20 mouse cellular contexts compared by ENCODE assay signal in genomic region chr14:12133163-12133562, GRCm38 (mm10).
DNase-seq lines count a peak whose midpoint lies in the region; ATAC-seq and TF ChIP-seq lines count a peak whose summit lies in the region.
"Had no signal": no experiment of that assay in that cellular context is flagged by ENCODE, and none has a peak within 500 bp of the region (broad histone marks: within the 10 kb centered on the region; RNA-seq: fewer than 3 reads in every experiment).

No protein-coding gene starts in this region.

- H3K4me3 ChIP-seq in lung, embryonic 15.5 days = no peak overlapping the region
- no peak overlapping the region for H3K4me3 ChIP-seq in lung, adult 2 months (replicated peaks; ENCODE audit: extremely low read depth, low read depth, low read length)
- H3K4me3 ChIP-seq in CH12.LX (replicated peaks in 1 of 3; ENCODE audit: low read depth in 2 of 3, low read length in 2 of 3, poor library complexity in 1 of 3) = no peak overlapping the region
- no peak overlapping the region for H3K4me3 ChIP-seq in intestine, postnatal 0 days (ENCODE audit: low read depth, low read length)
- H3K4me3 ChIP-seq in liver, embryonic 11.5 days (ENCODE audit: low read depth, low read length) = no peak overlapping the region
- H3K4me3 ChIP-seq: embryonic facial prominence, embryonic 10.5 days; forebrain, embryonic 13.5 days; hindbrain, embryonic 13.5 days; intestine, embryonic 15.5 days had no signal

- WGBS in lung, embryonic 15.5 days = 73% methylated on average over 3 of the region's 3 CpGs
- 47% methylated on average over 3 of the region's 3 CpGs for WGBS in lung, adult 2 months
- 84% methylated on average over 3 of the region's 3 CpGs for WGBS in intestine, postnatal 0 days
- 52% methylated on average over 3 of the region's 3 CpGs for WGBS in liver, embryonic 11.5 days

- no peaks in the 10 kb centered on the region for H3K36me3 ChIP-seq in lung, embryonic 15.5 days
- no peaks in the 10 kb centered on the region for H3K36me3 ChIP-seq in CH12.LX (replicated peaks in 1 of 2; ENCODE audit: control insufficient read depth in 1 of 2, insufficient read depth in 1 of 2, low read length in 1 of 2)
- no peaks in the 10 kb centered on the region for H3K36me3 ChIP-seq in intestine, postnatal 0 days (ENCODE audit: control insufficient read depth, insufficient read depth)
- no peaks in the 10 kb centered on the region for H3K36me3 ChIP-seq in liver, embryonic 11.5 days (ENCODE audit: control insufficient read depth, insufficient read depth, low read length)
- H3K36me3 ChIP-seq: hindbrain, embryonic 13.5 days; intestine, embryonic 15.5 days had no signal

- no peak overlapping the region for H3K9ac ChIP-seq in lung, embryonic 15.5 days
- no peak overlapping the region for H3K9ac ChIP-seq in CH12.LX (ENCODE audit: insufficient read depth, low read depth)
- H3K9ac ChIP-seq in intestine, postnatal 0 days (ENCODE audit: low read depth, low read length) = no peak overlapping the region
- H3K9ac ChIP-seq in liver, embryonic 11.5 days (ENCODE audit: low read depth, low read length) = no peak overlapping the region
- H3K9ac ChIP-seq: forebrain, embryonic 13.5 days; forebrain, postnatal 0 days; hindbrain, embryonic 13.5 days; intestine, embryonic 15.5 days had no signal

- TF ChIP-seq RAD21 in CH12.LX (IDR thresholded peaks at IDR 0.05; ENCODE audit: low read depth, low read length) = no peak

- H3K27me3 ChIP-seq in lung, embryonic 15.5 days = no peaks in the 10 kb centered on the region
- no peaks in the 10 kb centered on the region for H3K27me3 ChIP-seq in CH12.LX (replicated peaks)
- no peaks in the 10 kb centered on the region for H3K27me3 ChIP-seq in intestine, postnatal 0 days (replicated peaks; ENCODE audit: control insufficient read depth, insufficient read depth, low read length)
- no peaks in the 10 kb centered on the region for H3K27me3 ChIP-seq in liver, embryonic 11.5 days (replicated peaks; ENCODE audit: control insufficient read depth, insufficient read depth, low read length)
- H3K27me3 ChIP-seq: forebrain, embryonic 13.5 days; hindbrain, embryonic 13.5 days; intestine, embryonic 15.5 days had no signal

- no peak overlapping the region for H3K4me2 ChIP-seq in lung, embryonic 15.5 days
- H3K4me2 ChIP-seq in CH12.LX (ENCODE audit: insufficient read depth, low read depth, poor library complexity, severe bottlenecking) = no peak overlapping the region
- H3K4me2 ChIP-seq in intestine, postnatal 0 days (replicated peaks; ENCODE audit: low read depth) = no peak overlapping the region
- no peak overlapping the region for H3K4me2 ChIP-seq in liver, embryonic 11.5 days
- H3K4me2 ChIP-seq: forebrain, embryonic 13.5 days; heart, embryonic 11.5 days; hindbrain, embryonic 13.5 days; intestine, embryonic 15.5 days had no signal

- TF ChIP-seq POLR2A in lung, adult 2 months (IDR thresholded peaks at IDR 0.05; ENCODE audit: borderline replicate concordance, extremely low read depth, low read depth, low read length) = no peak
- no peak for TF ChIP-seq POLR2A in CH12.LX (IDR thresholded peaks at IDR 0.05; ENCODE audit: low read depth, low read length)

- H3K4me1 ChIP-seq in lung, embryonic 15.5 days = no peaks in the 10 kb centered on the region
- peaks cover 13% of the 10 kb centered on the region for H3K4me1 ChIP-seq in lung, adult 2 months (ENCODE audit: control insufficient read depth, insufficient read depth, low read length)
- peaks cover 0 to 9% of the 10 kb centered on the region in 2 experiments; a peak in 1 of 4 replicates for H3K4me1 ChIP-seq in CH12.LX (ENCODE audit: control insufficient read depth in 1 of 2, insufficient read depth in 2 of 2)
- no peaks in the 10 kb centered on the region for H3K4me1 ChIP-seq in intestine, postnatal 0 days (replicated peaks; ENCODE audit: control insufficient read depth, insufficient read depth, low read length)
- 0 out of 2 replicates have a peak, but pooled peaks cover 3% of the 10 kb centered on the region for H3K4me1 ChIP-seq in liver, embryonic 11.5 days (replicated peaks; ENCODE audit: control insufficient read depth, insufficient read depth, low read length)
- H3K4me1 ChIP-seq: embryonic facial prominence, embryonic 10.5 days; forebrain, embryonic 13.5 days; intestine, embryonic 15.5 days had no signal

- in situ Hi-C loops in CH12.LX (cut with MboI; ENCODE audit: low pct_ligation_motif_present, low pct_unique_long_range_greater_than_20kb, low sequenced_read_pairs) = no loop called here

- no peak for ATAC-seq in lung, embryonic 15.5 days (ENCODE audit: borderline replicate concordance, extremely low read depth, low FRiP score, low TSS enrichment)
- peak; percentile 89 for ATAC-seq in common myeloid progenitor, adult 5-6 weeks (replicated peaks; ENCODE audit: low read depth, poor library complexity, severe bottlenecking)
- no peak for ATAC-seq in intestine, postnatal 0 days
- ATAC-seq in liver, embryonic 11.5 days (replicated peaks; ENCODE audit: low FRiP score) = no peak
- ATAC-seq: CD4-positive, CD25-positive, alpha-beta regulatory T cell, adult 4 months; forebrain, embryonic 13.5 days; forebrain, postnatal 0 days; intestine, embryonic 15.5 days had no signal

- TF ChIP-seq CTCF in lung, adult 2 months (IDR thresholded peaks at IDR 0.05; ENCODE audit: insufficient read depth, low read length) = no peak
- TF ChIP-seq CTCF in CH12.LX (conservative IDR thresholded peaks at IDR 0.05 in 1 of 2, IDR thresholded peaks at IDR 0.05 in 1 of 2; ENCODE audit: low read depth in 2 of 2, low read length in 2 of 2) = no peak
- no peak for TF ChIP-seq CTCF in intestine, postnatal 0 days (IDR thresholded peaks at IDR 0.05; ENCODE audit: low read depth)

- TF ChIP-seq EP300 in CH12.LX (IDR thresholded peaks at IDR 0.05; ENCODE audit: low read length) = no peak

- dilution Hi-C loops in CH12.LX (cut with MboI; ENCODE audit: extremely low pct_ligation_motif_present, extremely low pct_unique_long_range_greater_than_20kb, low sequenced_read_pairs) = no loop called here

- H3K79me2 ChIP-seq in CH12.LX (replicated peaks; ENCODE audit: control insufficient read depth, extremely low read depth, insufficient read depth, poor library complexity, severe bottlenecking) = no peaks in the 10 kb centered on the region

- DNase-seq in lung, adult 2 months = no peak
- peak; percentile 11 for DNase-seq in CH12.LX (ENCODE audit: extremely low read depth)
- no peak for DNase-seq in liver, embryonic 11.5 days (ENCODE audit: low spot score)
- DNase-seq: adrenal gland, postnatal 10 days; B cell, adult 2 months; cerebellum, adult 11-12 months; cerebellum, adult 9-10 months; cerebellum, postnatal 36 days; forebrain, postnatal 0 days; gastrocnemius, postnatal 36 days; heart, adult 18-20 months had no signal

- H3K27ac ChIP-seq in lung, embryonic 15.5 days = 0 out of 2 replicates have a peak overlapping the region, but pooled peaks have one; percentile 8
- H3K27ac ChIP-seq in CH12.LX (ENCODE audit: insufficient read depth, low read depth) = no peak overlapping the region
- H3K27ac ChIP-seq in intestine, postnatal 0 days (ENCODE audit: low read depth, low read length) = no peak overlapping the region
- H3K27ac ChIP-seq in liver, embryonic 11.5 days (ENCODE audit: low read depth, low read length) = no peak overlapping the region
- H3K27ac ChIP-seq: embryonic facial prominence, embryonic 10.5 days; forebrain, embryonic 13.5 days; hindbrain, embryonic 13.5 days; intestine, embryonic 15.5 days had no signal

- H3K9me3 ChIP-seq in lung, embryonic 15.5 days = no peaks in the 10 kb centered on the region
- H3K9me3 ChIP-seq in CH12.LX (replicated peaks; ENCODE audit: low read length) = no peaks in the 10 kb centered on the region
- no peaks in the 10 kb centered on the region for H3K9me3 ChIP-seq in intestine, postnatal 0 days (ENCODE audit: control insufficient read depth)
- no peaks in the 10 kb centered on the region for H3K9me3 ChIP-seq in liver, embryonic 11.5 days (ENCODE audit: control insufficient read depth, low read length)
- H3K9me3 ChIP-seq: embryonic facial prominence, embryonic 10.5 days; forebrain, embryonic 13.5 days; hindbrain, embryonic 13.5 days; intestine, embryonic 15.5 days had no signal

TF ChIP-seq in CH12.LX, 34 proteins besides CTCF, POLR2A, EP300 and RAD21:
- TF ChIP-seq ZC3H11A (IDR thresholded peaks at IDR 0.05; ENCODE audit: low read depth, low read length) = no peak
- no peak for TF ChIP-seq MYC (IDR thresholded peaks at IDR 0.05; ENCODE audit: low read depth, low read length)
- TF ChIP-seq PAX5 (IDR thresholded peaks at IDR 0.05; ENCODE audit: low read length) = no peak
- TF ChIP-seq ZKSCAN1 (IDR thresholded peaks at IDR 0.05; ENCODE audit: borderline replicate concordance, low read depth, low read length) = no peak
- no peak for TF ChIP-seq SIN3A (IDR thresholded peaks at IDR 0.05; ENCODE audit: low read length)
- TF ChIP-seq MAZ (IDR thresholded peaks at IDR 0.05; ENCODE audit: low read depth, low read length) = no peak
- TF ChIP-seq IRF4 (IDR thresholded peaks at IDR 0.05; ENCODE audit: low read depth, low read length) = no peak
- TF ChIP-seq RCOR1 (conservative IDR thresholded peaks at IDR 0.05; ENCODE audit: low read depth, low read length) = no peak
- TF ChIP-seq POLR2AphosphoS2 (IDR thresholded peaks at IDR 0.05; ENCODE audit: low read depth, low read length) = no peak
- TF ChIP-seq E2F4 (IDR thresholded peaks at IDR 0.05; ENCODE audit: insufficient replicate concordance, low read depth, low read length) = no peak
- TF ChIP-seq TBP (conservative IDR thresholded peaks at IDR 0.05; ENCODE audit: low read depth, low read length) = no peak
- no peak for TF ChIP-seq GABPA (IDR thresholded peaks at IDR 0.05; ENCODE audit: insufficient replicate concordance, low read depth, low read length)
- TF ChIP-seq SMC3 (IDR thresholded peaks at IDR 0.05; ENCODE audit: low read depth, low read length) = no peak
TF ChIP-seq in CH12.LX: peak in this region for 0.
